Mouse (Mus musculus) liver (tissue): Measurements from ENCODE around the gene Zfp146.
"Not testable (repeated sequence)": the region's sequence is repeated elsewhere in the genome, so short reads cannot be mapped to it uniquely, and the experiment has no call there.

ENCODE experiments used
- DNase-seq: peaks from one replicate; pipeline ENCODE4 v3.0.0-alpha.2; 2020; ENCODE audit warnings: mixed read lengths

The Zfp146 gene

GRCm38 (mm10) chr7:30169583-30170282 lies at the start of gene Zfp146:
Gene Zfp146 (minus strand): TSS chr7:30169750.
- peak; percentile 91 for DNase-seq

DNA sequence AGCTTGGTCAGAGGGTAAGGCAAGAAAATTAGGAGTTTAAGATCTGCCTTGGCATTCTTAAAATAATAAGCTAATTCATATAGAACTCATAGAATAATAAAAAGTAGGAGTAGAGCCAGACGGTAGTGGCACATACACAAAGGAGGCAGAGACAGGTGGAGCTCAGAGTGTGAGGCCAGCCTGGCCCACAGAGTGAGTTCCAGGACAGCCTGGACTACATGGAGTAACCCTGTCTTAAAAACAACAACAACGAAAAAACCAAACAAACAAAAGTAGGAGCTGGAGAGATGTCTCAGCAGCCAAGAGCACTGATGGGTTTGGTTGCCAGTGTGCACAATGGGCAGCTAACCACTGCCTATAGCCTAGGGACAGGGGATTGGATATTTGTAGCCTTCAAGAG lies 47.7 kb upstream of the Zfp146 start:
- no peak for DNase-seq

- DNase-seq, result peak; percentile 84
Measured at GRCm38 (mm10) chr7:30216723-30217151, 47.2 kb upstream of the Zfp146 start.

DNA sequence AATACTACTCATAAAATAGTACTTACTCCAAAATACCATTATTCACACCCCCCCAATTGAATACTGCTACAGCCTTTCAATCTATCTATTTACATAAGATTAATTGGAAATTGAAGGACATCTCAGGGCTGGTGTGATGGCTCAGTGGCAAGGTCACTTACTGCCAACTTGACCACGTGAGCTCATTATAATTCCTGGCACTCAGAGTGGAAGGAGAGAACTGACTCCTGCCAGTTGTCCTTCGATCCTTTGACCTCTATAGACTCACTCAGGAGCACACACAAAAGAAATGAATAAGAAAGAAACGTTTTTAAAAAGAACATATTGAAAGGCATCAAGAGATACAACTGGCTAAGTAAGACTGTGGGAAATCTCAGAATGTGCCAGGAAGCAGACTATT lies 46.3 kb upstream of the Zfp146 start:
- DNase-seq, result no peak

DNA sequence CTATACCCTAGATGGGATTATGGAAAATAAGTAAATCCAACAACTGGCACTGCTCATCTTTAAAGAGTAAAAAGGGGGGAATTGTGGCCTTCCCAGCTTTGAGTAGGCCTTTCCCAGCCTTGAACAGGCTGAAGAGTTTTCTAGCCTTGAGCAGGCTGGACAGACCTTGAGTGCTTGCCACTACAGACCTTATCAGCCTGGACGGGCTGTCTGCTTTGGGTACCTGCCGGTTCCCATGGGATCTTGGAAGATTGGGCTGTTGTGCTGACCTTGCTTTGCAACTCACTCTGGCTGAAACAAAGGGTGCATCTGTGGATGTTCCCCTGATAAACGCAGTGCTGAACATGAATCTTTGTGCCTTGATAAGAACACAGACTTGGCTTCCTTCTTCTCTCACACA lies 44.3 kb upstream of the Zfp146 start:
- DNase-seq, result no peak

GRCm38 (mm10) chr7:30211025-30211424 lies 41.5 kb upstream of the Zfp146 start:
- no peak for DNase-seq

- not testable (repeated sequence) for DNase-seq
Measured at GRCm38 (mm10) chr7:30206364-30206763, 36.8 kb upstream of the Zfp146 start.

GRCm38 (mm10) chr7:30205383-30205782 lies 35.8 kb upstream of the Zfp146 start:
- DNase-seq, result peak; percentile 65

GRCm38 (mm10) chr7:30204380-30204779 lies 34.8 kb upstream of the Zfp146 start:
- DNase-seq, result no peak

DNA sequence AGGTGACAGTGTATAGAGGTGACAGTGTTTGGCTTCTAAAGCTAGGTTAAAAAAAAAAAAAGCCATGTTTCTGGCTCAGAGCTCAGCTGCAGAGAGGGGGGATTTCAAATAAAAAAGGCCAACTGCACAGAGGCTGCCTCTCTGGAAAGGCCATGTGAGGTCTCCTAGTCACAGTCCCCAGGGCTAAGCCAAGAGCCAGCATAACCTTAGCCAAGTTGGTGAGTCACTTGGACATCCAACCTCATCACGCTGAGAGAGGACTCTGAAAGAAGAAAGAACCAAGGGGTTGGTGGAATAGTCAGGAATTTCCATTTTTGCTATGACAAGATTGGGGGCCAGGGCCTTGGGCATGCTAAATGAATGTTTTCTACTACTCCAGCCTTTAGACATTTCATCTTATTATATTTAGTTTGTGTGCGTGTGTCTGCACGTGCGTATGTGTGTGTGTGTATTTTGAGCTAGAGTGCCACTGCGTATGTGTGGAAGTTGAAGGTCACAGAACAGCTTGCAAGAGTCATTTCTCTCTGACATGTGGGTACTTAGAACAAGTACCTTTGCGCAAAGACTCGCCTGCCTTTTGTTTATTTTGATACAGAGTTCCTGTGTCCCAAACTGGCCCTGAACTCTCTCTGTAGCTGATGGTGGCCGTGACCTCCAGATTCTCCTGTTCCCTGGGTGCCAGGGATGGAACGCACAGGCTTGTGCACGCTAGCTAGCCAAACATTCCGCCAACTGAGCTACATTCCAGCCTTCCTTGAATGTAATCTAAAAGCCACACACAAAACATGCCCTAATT lies 33.5 kb upstream of the Zfp146 start:
- DNase-seq, result no peak

DNA sequence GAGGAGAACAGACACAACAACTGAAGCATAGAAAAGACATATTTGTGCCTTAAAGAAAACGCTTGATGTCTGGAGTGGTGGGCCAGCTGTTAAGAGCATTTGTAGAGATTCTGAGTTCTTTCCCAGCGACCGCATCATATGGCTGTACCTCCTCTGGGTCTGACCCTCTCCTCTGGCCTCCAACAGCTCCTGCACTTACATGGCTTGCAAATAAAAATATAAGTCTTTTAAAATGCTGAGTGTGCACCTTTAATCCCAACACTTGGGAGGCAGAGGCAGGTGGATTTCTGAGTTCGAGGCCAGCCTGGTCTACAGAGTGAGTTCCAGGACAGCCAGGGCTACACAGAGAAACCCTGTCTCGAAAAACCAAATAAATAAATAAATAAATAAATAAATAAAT lies 31.1 kb upstream of the Zfp146 start:
- not testable (repeated sequence) for DNase-seq

GRCm38 (mm10) chr7:30200200-30200599 lies 30.6 kb upstream of the Zfp146 start:
- no peak for DNase-seq

DNA sequence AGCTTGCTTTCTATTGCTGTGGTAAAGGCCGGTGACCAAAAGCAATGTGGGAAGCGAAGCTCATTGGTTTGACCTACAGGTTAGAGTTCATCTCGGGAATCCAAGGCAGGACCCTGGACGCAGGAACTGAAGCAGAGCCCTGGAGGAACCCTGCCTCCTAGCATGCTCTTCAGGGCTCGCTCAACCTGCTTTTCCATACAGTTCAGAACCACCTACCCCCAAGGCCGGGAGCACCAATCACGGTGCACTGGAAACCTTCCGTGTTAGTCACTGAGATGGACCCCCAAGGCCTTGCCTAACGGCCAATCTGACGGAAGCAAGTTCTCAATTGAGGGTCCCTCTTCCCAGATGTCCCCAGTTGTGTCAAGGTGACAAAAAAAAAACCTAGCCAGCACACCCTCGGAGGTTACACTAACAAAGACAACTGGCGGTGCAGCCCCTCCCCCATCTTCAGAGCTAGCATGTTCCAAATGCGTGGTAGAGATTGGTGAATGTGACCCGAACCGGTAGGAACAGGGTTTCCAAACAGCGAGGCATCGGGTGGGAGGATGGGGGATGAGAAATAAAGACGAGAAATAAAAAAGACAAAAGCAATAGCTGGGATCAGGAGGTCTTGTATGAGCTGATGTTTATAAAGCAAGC lies 30.1 kb upstream of the Zfp146 start:
- no peak for DNase-seq

DNA sequence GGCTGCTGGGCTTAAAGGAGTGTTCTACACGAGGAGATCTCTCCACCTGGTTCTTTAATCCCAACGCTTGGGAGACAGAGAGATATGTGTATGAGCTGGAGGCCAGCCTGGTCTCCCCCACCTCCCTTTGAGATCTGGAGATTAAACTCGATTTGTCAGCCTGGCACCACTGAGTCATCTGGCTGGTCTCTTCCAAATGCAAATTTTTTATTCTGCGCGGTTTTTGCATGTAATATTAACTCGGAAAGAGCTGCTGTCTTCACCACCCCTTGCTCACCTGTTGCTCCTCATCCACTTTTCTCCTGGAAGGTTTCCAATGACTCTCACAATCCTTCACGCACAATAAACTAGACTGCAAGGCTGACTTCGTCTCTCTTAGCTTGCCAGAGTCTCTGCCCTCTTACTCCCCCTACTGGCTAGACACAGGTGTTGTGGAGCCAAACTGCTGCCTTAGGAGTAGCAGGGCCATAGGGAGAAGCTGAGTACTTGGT lies 29.0 kb upstream of the Zfp146 start, which contains the start of gene Capns1:
Gene Capns1, minus strand, starts transcription at position 331 of the 491 bp plus-strand sequence.
- DNase-seq, result peak; percentile 80

- DNase-seq, result no peak
Measured at GRCm38 (mm10) chr7:30197592-30198129, 28.1 kb upstream of the Zfp146 start.

- DNase-seq, result no peak
Measured at GRCm38 (mm10) chr7:30196171-30196570, 26.6 kb upstream of the Zfp146 start.

- DNase-seq, result no peak
Measured at GRCm38 (mm10) chr7:30195461-30195860, 25.9 kb upstream of the Zfp146 start.

DNA sequence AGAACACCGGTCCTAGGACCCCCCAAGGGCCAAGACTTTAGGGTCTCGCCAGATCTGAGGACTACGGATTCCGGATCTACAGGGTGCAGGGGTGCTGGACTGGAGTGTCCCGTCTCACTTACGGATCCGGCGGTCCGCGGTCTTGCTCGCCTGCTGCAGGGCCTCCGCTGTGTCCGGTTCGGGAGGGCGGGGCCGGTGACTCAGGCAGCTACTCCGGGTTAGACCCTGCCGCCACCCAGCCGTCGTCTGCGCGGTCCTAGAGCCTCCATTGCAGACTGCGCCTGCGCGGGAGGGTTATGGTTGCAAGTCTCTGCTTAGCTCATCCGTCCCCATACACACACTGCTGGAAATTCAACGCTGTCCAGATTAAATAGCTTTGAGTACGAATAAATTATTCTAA lies 25.3 kb upstream of the Zfp146 start:
- peak; percentile 99 for DNase-seq

GRCm38 (mm10) chr7:30194101-30194831 lies 24.7 kb upstream of the Zfp146 start:
- peak; percentile 40 for DNase-seq

- peak; percentile 94 for DNase-seq
Measured at GRCm38 (mm10) chr7:30193581-30194100, 24.1 kb upstream of the Zfp146 start.

- no peak for DNase-seq
Measured at GRCm38 (mm10) chr7:30193013-30193412, 23.5 kb upstream of the Zfp146 start.

GRCm38 (mm10) chr7:30192088-30192487 lies 22.5 kb upstream of the Zfp146 start:
- DNase-seq, result no peak
